Mouse (Mus musculus) G1E (cell line): ENCODE results near the gene Zfp513. TPM values are rescaled to one million over a fixed set of nuclear protein-coding genes. Genes with fewer than 3 reads are reported as not detected.

ENCODE experiments used
- ATAC-seq: 2 replicates; pipeline ENCODE4 v1.8.0; 2016; ENCODE audit warnings: mild to moderate bottlenecking; ENCODE audit not compliant: insufficient number of reproducible peaks, poor library complexity, low FRiP score, severe bottlenecking; ENCODE audit errors: extremely low read depth
- DNase-seq: peaks from one replicate; pipeline ENCODE4 v3.0.0; 2012; ENCODE audit warnings: low spot score
- H3K27me3 ChIP-seq: 2 replicates; pipeline ENCODE4 v1.6.1; 2012; ENCODE audit warnings: mild to moderate bottlenecking, low read length, inconsistent platforms; ENCODE audit not compliant: insufficient read depth
- H3K36me3 ChIP-seq: replicated peaks from 2 replicates; pipeline ENCODE3; 2012; ENCODE audit warnings: mild to moderate bottlenecking, inconsistent platforms
- H3K4me1 ChIP-seq: 2 replicates; pipeline ENCODE4 v1.6.1; 2012; ENCODE audit warnings: low read depth, low read length, inconsistent platforms, mixed read lengths; ENCODE audit not compliant: insufficient read depth
- H3K4me3 ChIP-seq: 2 replicates; pipeline ENCODE4 v1.5.1; 2012; ENCODE audit warnings: low read depth, mild to moderate bottlenecking, inconsistent platforms, low read length, moderate library complexity, mixed read lengths
- H3K9me3 ChIP-seq: replicated peaks from 2 replicates; pipeline ENCODE4 v1.6.1; 2012; ENCODE audit warnings: inconsistent platforms
- CTCF ChIP-seq: IDR thresholded peaks from 2 replicates; pipeline ENCODE4 v1.5.1; 2012; ENCODE audit warnings: low read depth, low read length, inconsistent platforms, mixed read lengths
- GATA1 ChIP-seq: IDR thresholded peaks from 2 replicates; pipeline ENCODE4 v1.6.1; 2012; ENCODE audit warnings: borderline replicate concordance, low read length, inconsistent platforms, mixed read lengths
- GATA2 ChIP-seq: IDR thresholded peaks from 2 replicates; pipeline ENCODE4 v1.6.1; 2012; ENCODE audit warnings: low read depth, low read length, inconsistent platforms, borderline replicate concordance
- POLR2AphosphoS5 ChIP-seq: IDR thresholded peaks from 2 replicates; pipeline ENCODE4 v1.6.1; 2012; ENCODE audit warnings: low read depth, low read length, inconsistent platforms; ENCODE audit not compliant: insufficient replicate concordance
- TAL1 ChIP-seq: conservative IDR thresholded peaks from 2 replicates; pipeline ENCODE4 v1.6.1; 2012; ENCODE audit warnings: low read depth, low read length, inconsistent platforms, mixed read lengths
- polyA plus RNA-seq: library from polyadenylated mRNA; stranded (reverse); fragments of >175 nt; gene quantifications from 2 replicates; pipeline ENCODE4 v1.2.3, GENCODE M21; 2012
- total RNA-seq, 2 experiments: library from RNA; stranded (forward) in 1 of 2; stranded (reverse) in 1 of 2; fragments of 200-1000 nt in 1 of 2; fragments of >200 nt in 1 of 2; fragmentation: Nextera tagmentation in 1 of 2; gene quantifications; 2 replicates each; pipeline ENCODE4 v1.2.3; 2014 to 2017

Gene Zfp513
- total and polyA plus RNA-seq, 3 experiments = 7.0 to 35.7 (median 9.4) TPM

- Histone ChIP-seq H3K9me3 (no peaks in the 10 kb centered on the region), H3K27me3 (no peaks in the 10 kb centered on the region), H3K36me3 (peaks cover 69% of the 10 kb centered on the region), H3K4me1 (peaks cover 33% of the 10 kb centered on the region), H3K4me3 (peak overlapping the region; percentile 84)
- no peak for DNase-seq
- ATAC-seq = no peak
- TF ChIP-seq POLR2AphosphoS5 (no peak), GATA1 (no peak), CTCF (no peak), GATA2 (no peak), TAL1 (no peak)
These were observed 48.5 kb downstream of the Zfp513 start for GRCm38 (mm10) chr5:31153516-31154151.

GRCm38 (mm10) chr5:31151746-31152145 lies 50.4 kb downstream of the Zfp513 start:
- no peak overlapping the region for H3K4me3 ChIP-seq
- H3K9me3 ChIP-seq = no peaks in the 10 kb centered on the region
- DNase-seq (no peak), ATAC-seq (no peak)
- H3K4me1 ChIP-seq = peaks cover 36% of the 10 kb centered on the region
- TF ChIP-seq CTCF = no peak
- TF ChIP-seq GATA2 = no peak
- no peak for TF ChIP-seq TAL1
- TF ChIP-seq GATA1 = no peak
- no peak for TF ChIP-seq POLR2AphosphoS5
- H3K27me3 ChIP-seq = no peaks in the 10 kb centered on the region
- peaks cover 69% of the 10 kb centered on the region for H3K36me3 ChIP-seq

- DNase-seq = no peak
- TF ChIP-seq GATA1 (no peak), CTCF (no peak), GATA2 (no peak), TAL1 (no peak), POLR2AphosphoS5 (no peak)
These were observed 52.3 kb downstream of the Zfp513 start for GRCm38 (mm10) chr5:31149781-31150180.

More at GRCm38 (mm10) chr5:31149781-31150180, 52.3 kb downstream of the Zfp513 start:
- H3K36me3 ChIP-seq = peaks cover 75% of the 10 kb centered on the region
- H3K9me3 ChIP-seq = no peaks in the 10 kb centered on the region
- no peak overlapping the region for H3K4me3 ChIP-seq
- no peak for ATAC-seq
- H3K27me3 ChIP-seq = no peaks in the 10 kb centered on the region
- H3K4me1 ChIP-seq = peaks cover 30% of the 10 kb centered on the region

Other genes starting within 250 kb of the Zfp513 start
Only the 20 nearest of the 21 such genes appear.
- not detected in 2 replicates for gene Tcf23, start 233.6 kb downstream of the Zfp513 start, total RNA-seq (2014; fragmentation: Nextera tagmentation)
- 0.12 TPM in 1 of 2 replicates, not detected in the other for gene Tcf23, start 233.6 kb downstream of the Zfp513 start, total RNA-seq (2017)
- not detected in 2 replicates for gene Tcf23, start 233.6 kb downstream of the Zfp513 start, polyA plus RNA-seq
- gene Atraid, start 154.0 kb downstream of the Zfp513 start, total RNA-seq (2014; fragmentation: Nextera tagmentation) = 81.9 and 89.6 TPM in 2 replicates
- gene Atraid, start 154.0 kb downstream of the Zfp513 start, total RNA-seq (2017) = 50.0 and 54.0 TPM in 2 replicates
- gene Atraid, start 154.0 kb downstream of the Zfp513 start, polyA plus RNA-seq = 11.6 and 15.6 TPM in 2 replicates
- 3.2 and 4.0 TPM in 2 replicates for gene Slc5a6, start 153.4 kb downstream of the Zfp513 start, total RNA-seq (2014; fragmentation: Nextera tagmentation)
- 2.2 and 5.2 TPM in 2 replicates for gene Slc5a6, start 153.4 kb downstream of the Zfp513 start, total RNA-seq (2017)
- gene Slc5a6, start 153.4 kb downstream of the Zfp513 start, polyA plus RNA-seq = 9.5 and 11.9 TPM in 2 replicates
- 87.7 and 102 TPM in 2 replicates for gene Cad, start 147.5 kb downstream of the Zfp513 start, total RNA-seq (2014; fragmentation: Nextera tagmentation)
- 18.5 and 20.2 TPM in 2 replicates for gene Cad, start 147.5 kb downstream of the Zfp513 start, total RNA-seq (2017)
- 426 and 438 TPM in 2 replicates for gene Cad, start 147.5 kb downstream of the Zfp513 start, polyA plus RNA-seq
- not detected in 2 replicates for gene Dnajc5g, start 96.0 kb downstream of the Zfp513 start, total RNA-seq (2014; fragmentation: Nextera tagmentation)
- gene Dnajc5g, start 96.0 kb downstream of the Zfp513 start, total RNA-seq (2017) = not detected in 2 replicates
- gene Dnajc5g, start 96.0 kb downstream of the Zfp513 start, polyA plus RNA-seq = not detected in 2 replicates
- not detected in 2 replicates for gene Slc30a3, start 94.1 kb downstream of the Zfp513 start, total RNA-seq (2014; fragmentation: Nextera tagmentation)
- gene Slc30a3, start 94.1 kb downstream of the Zfp513 start, total RNA-seq (2017) = 0.05 TPM in 1 of 2 replicates, not detected in the other
- not detected in 2 replicates for gene Slc30a3, start 94.1 kb downstream of the Zfp513 start, polyA plus RNA-seq
- not detected in 2 replicates for gene Trim54, start 85.6 kb downstream of the Zfp513 start, total RNA-seq (2014; fragmentation: Nextera tagmentation)
- gene Trim54, start 85.6 kb downstream of the Zfp513 start, total RNA-seq (2017) = not detected in 2 replicates
- gene Trim54, start 85.6 kb downstream of the Zfp513 start, polyA plus RNA-seq = not detected in 2 replicates
- not detected in 2 replicates for gene Ucn, start 63.5 kb downstream of the Zfp513 start, total RNA-seq (2014; fragmentation: Nextera tagmentation)
- gene Ucn, start 63.5 kb downstream of the Zfp513 start, total RNA-seq (2017) = not detected in 2 replicates
- gene Ucn, start 63.5 kb downstream of the Zfp513 start, polyA plus RNA-seq = not detected in 2 replicates
- gene Mpv17, start 48.1 kb downstream of the Zfp513 start, total RNA-seq (2014; fragmentation: Nextera tagmentation) = 56.6 and 78.2 TPM in 2 replicates
- 69.8 and 70.3 TPM in 2 replicates for gene Mpv17, start 48.1 kb downstream of the Zfp513 start, total RNA-seq (2017)
- gene Mpv17, start 48.1 kb downstream of the Zfp513 start, polyA plus RNA-seq = 27.7 and 31.2 TPM in 2 replicates
- 5.4 and 7.1 TPM in 2 replicates for gene Gm29609, start 22.4 kb downstream of the Zfp513 start, total RNA-seq (2014; fragmentation: Nextera tagmentation)
- 2.8 and 4.4 TPM in 2 replicates for gene Gm29609, start 22.4 kb downstream of the Zfp513 start, total RNA-seq (2017)
- 4.3 and 7.2 TPM in 2 replicates for gene Gm29609, start 22.4 kb downstream of the Zfp513 start, polyA plus RNA-seq
- gene Gtf3c2, start 22.2 kb downstream of the Zfp513 start, total RNA-seq (2014; fragmentation: Nextera tagmentation) = 161 and 164 TPM in 2 replicates
- 51.1 and 65.1 TPM in 2 replicates for gene Gtf3c2, start 22.2 kb downstream of the Zfp513 start, total RNA-seq (2017)
- 57.0 and 88.3 TPM in 2 replicates for gene Gtf3c2, start 22.2 kb downstream of the Zfp513 start, polyA plus RNA-seq
- 35.3 and 42.8 TPM in 2 replicates for gene Snx17, start 9.1 kb downstream of the Zfp513 start, total RNA-seq (2014; fragmentation: Nextera tagmentation)
- 56.5 and 65.1 TPM in 2 replicates for gene Snx17, start 9.1 kb downstream of the Zfp513 start, total RNA-seq (2017)
- gene Snx17, start 9.1 kb downstream of the Zfp513 start, polyA plus RNA-seq = 36.0 and 37.0 TPM in 2 replicates
- 43.3 and 104 TPM in 2 replicates for gene Eif2b4, start 8.9 kb downstream of the Zfp513 start, total RNA-seq (2014; fragmentation: Nextera tagmentation)
- 43.6 and 49.3 TPM in 2 replicates for gene Eif2b4, start 8.9 kb downstream of the Zfp513 start, total RNA-seq (2017)
- 139 and 201 TPM in 2 replicates for gene Eif2b4, start 8.9 kb downstream of the Zfp513 start, polyA plus RNA-seq
- gene Ppm1g, start 18.4 kb upstream of the Zfp513 start, total RNA-seq (2014; fragmentation: Nextera tagmentation) = 168 and 173 TPM in 2 replicates
- gene Ppm1g, start 18.4 kb upstream of the Zfp513 start, total RNA-seq (2017) = 158 and 176 TPM in 2 replicates
- 297 and 362 TPM in 2 replicates for gene Ppm1g, start 18.4 kb upstream of the Zfp513 start, polyA plus RNA-seq
- 38.2 and 49.6 TPM in 2 replicates for gene Nrbp1, start 38.6 kb upstream of the Zfp513 start, total RNA-seq (2014; fragmentation: Nextera tagmentation)
- gene Nrbp1, start 38.6 kb upstream of the Zfp513 start, total RNA-seq (2017) = 76.8 and 77.1 TPM in 2 replicates
- gene Nrbp1, start 38.6 kb upstream of the Zfp513 start, polyA plus RNA-seq = 15.1 and 17.3 TPM in 2 replicates
- not detected in 2 replicates for gene Gm9970, start 38.9 kb upstream of the Zfp513 start, total RNA-seq (2014; fragmentation: Nextera tagmentation)
- 0.29 TPM in 1 of 2 replicates, not detected in the other for gene Gm9970, start 38.9 kb upstream of the Zfp513 start, total RNA-seq (2017)
- gene Gm9970, start 38.9 kb upstream of the Zfp513 start, polyA plus RNA-seq = 0.10 and 0.18 TPM in 2 replicates
- 3.8 and 8.8 TPM in 2 replicates for gene Krtcap3, start 49.4 kb upstream of the Zfp513 start, total RNA-seq (2014; fragmentation: Nextera tagmentation)
- 6.4 and 10.5 TPM in 2 replicates for gene Krtcap3, start 49.4 kb upstream of the Zfp513 start, total RNA-seq (2017)
- gene Krtcap3, start 49.4 kb upstream of the Zfp513 start, polyA plus RNA-seq = 9.4 and 11.8 TPM in 2 replicates
- gene Ift172, start 88.8 kb upstream of the Zfp513 start, total RNA-seq (2014; fragmentation: Nextera tagmentation) = 19.0 and 21.5 TPM in 2 replicates
- 24.2 and 24.3 TPM in 2 replicates for gene Ift172, start 88.8 kb upstream of the Zfp513 start, total RNA-seq (2017)
- 32.5 and 37.8 TPM in 2 replicates for gene Ift172, start 88.8 kb upstream of the Zfp513 start, polyA plus RNA-seq
- gene Fndc4, start 93.8 kb upstream of the Zfp513 start, total RNA-seq (2014; fragmentation: Nextera tagmentation) = not detected in 2 replicates
- gene Fndc4, start 93.8 kb upstream of the Zfp513 start, total RNA-seq (2017) = 0.38 TPM in 1 of 2 replicates, not detected in the other
- gene Fndc4, start 93.8 kb upstream of the Zfp513 start, polyA plus RNA-seq = not detected in 2 replicates
- gene Gckr, start 95.1 kb upstream of the Zfp513 start, total RNA-seq (2014; fragmentation: Nextera tagmentation) = 0.23 TPM in 1 of 2 replicates, not detected in the other
- gene Gckr, start 95.1 kb upstream of the Zfp513 start, total RNA-seq (2017) = 0.05 and 0.23 TPM in 2 replicates
- gene Gckr, start 95.1 kb upstream of the Zfp513 start, polyA plus RNA-seq = not detected in 2 replicates